Mouse (Mus musculus) embryonic fibroblast, embryonic 13.5 days (primary cell): Measurements from ENCODE around the gene Ttc28. TPM values are rescaled to one million over a fixed set of nuclear protein-coding genes. Genes with fewer than 3 reads are reported as not detected.

Experiments used
- H3K27ac ChIP-seq: 2 replicates; pipeline ENCODE4 v1.5.1; 2012; ENCODE audit warnings: low read length, control low read depth, inconsistent platforms; ENCODE audit not compliant: insufficient read depth
- H3K4me1 ChIP-seq: 2 replicates; pipeline ENCODE4 v1.6.1; 2011; ENCODE audit warnings: low read length; ENCODE audit not compliant: control insufficient read depth, insufficient read depth
- H3K4me3 ChIP-seq: 2 replicates; pipeline ENCODE4 v1.5.1; 2011; ENCODE audit warnings: mild to moderate bottlenecking, control low read depth, low read length; ENCODE audit not compliant: insufficient read depth
- CTCF ChIP-seq: IDR thresholded peaks from 2 replicates; pipeline ENCODE4 v1.5.1; 2011; ENCODE audit warnings: mild to moderate bottlenecking, control low read depth, low read length, moderate library complexity, borderline replicate concordance; ENCODE audit not compliant: insufficient read depth
- POLR2A ChIP-seq: IDR thresholded peaks from 2 replicates; pipeline ENCODE4 v1.6.1; 2011; ENCODE audit warnings: low read depth, mild to moderate bottlenecking, control low read depth, low read length, moderate library complexity
- polyA plus RNA-seq: library from polyadenylated mRNA; stranded (reverse); fragments of >200 nt; gene quantifications from 2 replicates; pipeline ENCODE4 v1.2.4, GENCODE M21; 2011; ENCODE audit warnings: low read depth; ENCODE audit not compliant: missing spikeins, insufficient read length

The Ttc28 gene
- polyA plus RNA-seq, 1 experiment, result 34.4 TPM

- no peak overlapping the region for H3K27ac ChIP-seq
- no peak for TF ChIP-seq POLR2A
- TF ChIP-seq CTCF, result no peak
- no peaks in the 10 kb centered on the region for H3K4me1 ChIP-seq
- H3K4me3 ChIP-seq, result no peak overlapping the region
Observed at GRCm38 (mm10) chr5:111133754-111134153, 254.2 kb downstream of the Ttc28 start.

GRCm38 (mm10) chr5:111137283-111137682, 257.7 kb downstream of the Ttc28 start:
- no peak for TF ChIP-seq POLR2A
- TF ChIP-seq CTCF, result no peak
- no peaks in the 10 kb centered on the region for H3K4me1 ChIP-seq
- no peak overlapping the region for H3K27ac ChIP-seq
- H3K4me3 ChIP-seq, result no peak overlapping the region

DNA sequence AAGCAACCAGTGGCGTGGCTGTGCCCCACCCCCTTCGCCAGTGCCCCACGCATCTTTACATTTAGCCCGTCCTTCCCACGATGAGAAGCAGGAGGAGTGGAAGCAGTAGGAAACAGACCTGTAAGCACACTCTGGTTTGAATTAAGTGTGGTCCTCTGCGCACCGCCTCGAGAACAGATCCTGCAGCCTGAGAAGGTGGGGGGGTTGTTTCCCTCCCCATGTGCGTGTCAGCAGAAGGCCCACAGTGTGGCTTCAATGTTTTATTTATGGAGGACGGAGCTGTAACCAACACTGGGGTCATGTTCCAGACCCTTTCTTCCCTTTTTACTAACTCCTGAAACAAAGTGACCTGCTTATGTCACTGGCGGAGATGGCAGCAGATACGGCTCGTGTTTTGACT, 258.1 kb downstream of the Ttc28 start:
- Histone ChIP-seq H3K27ac (no peak overlapping the region), H3K4me1 (no peaks in the 10 kb centered on the region), H3K4me3 (no peak overlapping the region)
- TF ChIP-seq CTCF (no peak), POLR2A (no peak)

- H3K4me3 ChIP-seq, result no peak overlapping the region
- H3K4me1 ChIP-seq, result no peaks in the 10 kb centered on the region
- no peak overlapping the region for H3K27ac ChIP-seq
- TF ChIP-seq POLR2A (no peak), CTCF (no peak)
Observed at GRCm38 (mm10) chr5:111138239-111138833, 258.7 kb downstream of the Ttc28 start.

DNA sequence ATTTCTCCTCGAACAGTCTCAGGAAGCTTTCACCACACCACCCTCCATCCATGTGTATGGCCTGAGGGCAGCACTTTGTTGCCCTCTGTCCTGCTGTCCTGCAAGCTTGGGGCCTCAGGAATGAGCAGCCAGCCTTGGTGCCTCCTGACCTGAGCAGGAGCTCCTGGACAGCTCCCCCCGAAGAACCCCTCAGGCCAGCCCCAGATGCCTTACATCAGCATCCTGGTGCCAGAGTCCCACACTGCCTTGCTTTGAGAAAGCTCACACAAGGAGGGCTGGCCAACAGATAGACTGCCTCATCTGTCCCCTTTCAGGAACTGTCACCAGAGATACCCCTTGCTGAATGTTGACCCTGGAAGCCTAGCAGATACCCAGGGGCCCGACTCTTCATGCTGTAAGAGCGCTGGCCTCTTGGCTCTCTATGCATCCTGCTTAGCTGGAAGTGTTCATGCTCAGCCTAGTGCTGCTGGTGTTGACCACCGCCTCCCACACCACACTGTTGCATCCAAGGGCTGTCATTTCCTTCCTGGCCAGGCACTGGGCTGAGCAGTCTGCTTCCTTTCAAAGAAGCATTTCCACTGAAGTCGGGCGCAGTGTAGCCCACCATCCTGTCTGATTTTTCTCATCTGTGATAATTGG, 259.4 kb downstream of the Ttc28 start:
- Histone ChIP-seq H3K4me1 (no peaks in the 10 kb centered on the region), H3K27ac (no peak overlapping the region), H3K4me3 (no peak overlapping the region)
- TF ChIP-seq POLR2A (no peak), CTCF (no peak)

- no peak overlapping the region for H3K27ac ChIP-seq
- no peak for TF ChIP-seq POLR2A
- no peak for TF ChIP-seq CTCF
- no peaks in the 10 kb centered on the region for H3K4me1 ChIP-seq
- H3K4me3 ChIP-seq, result no peak overlapping the region
Observed at GRCm38 (mm10) chr5:111139622-111140021, 260.0 kb downstream of the Ttc28 start.

- Histone ChIP-seq H3K4me1 (no peaks in the 10 kb centered on the region), H3K4me3 (no peak overlapping the region), H3K27ac (no peak overlapping the region)
- TF ChIP-seq CTCF (no peak), POLR2A (no peak)
Observed at GRCm38 (mm10) chr5:111141139-111141885, 261.7 kb downstream of the Ttc28 start.

- TF ChIP-seq CTCF, result no peak
- TF ChIP-seq POLR2A, result no peak
- H3K27ac ChIP-seq, result no peak overlapping the region
- H3K4me3 ChIP-seq, result no peak overlapping the region
- H3K4me1 ChIP-seq, result no peaks in the 10 kb centered on the region
Observed at GRCm38 (mm10) chr5:111142837-111143236, 263.2 kb downstream of the Ttc28 start.

DNA sequence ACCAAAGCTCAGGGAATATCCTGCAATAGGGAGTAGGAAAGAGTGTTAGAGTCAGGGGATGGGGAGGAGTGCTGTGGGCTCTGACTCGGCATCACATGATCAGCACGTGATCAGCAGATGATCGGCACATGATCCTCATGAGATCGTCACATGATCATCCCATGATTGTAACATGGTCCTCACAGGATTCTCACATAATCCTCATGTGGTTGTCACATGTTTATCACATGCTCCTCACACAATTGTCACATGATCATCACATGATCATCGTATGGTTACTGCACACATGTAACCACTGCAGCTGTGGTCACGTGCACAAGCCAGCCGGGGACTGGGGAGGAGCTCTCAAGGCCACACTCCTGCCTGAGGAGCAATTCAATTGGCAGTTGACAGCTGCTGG, 264.8 kb downstream of the Ttc28 start:
- Histone ChIP-seq H3K4me3 (no peak overlapping the region), H3K4me1 (no peaks in the 10 kb centered on the region), H3K27ac (no peak overlapping the region)
- TF ChIP-seq CTCF (no peak), POLR2A (no peak)

DNA sequence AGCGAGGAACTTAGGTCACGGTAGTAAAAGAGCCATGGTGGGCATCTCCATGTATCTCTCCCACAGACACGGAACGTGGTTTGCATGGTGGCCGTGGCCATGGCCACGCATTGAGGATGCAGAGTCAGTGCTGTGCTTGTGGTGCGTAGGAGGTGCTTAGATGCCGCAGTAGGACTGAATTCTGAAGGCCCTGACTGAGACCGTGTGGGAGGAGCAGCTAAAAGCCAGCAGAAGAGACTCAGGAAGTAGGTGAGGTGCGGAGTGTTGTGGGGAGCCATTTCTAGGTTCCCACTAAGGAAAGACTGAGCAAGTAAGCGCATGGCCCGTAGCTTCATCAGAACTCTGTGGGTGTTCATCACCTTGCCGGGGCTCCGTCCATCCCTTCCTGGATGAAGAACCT, 271.0 kb downstream of the Ttc28 start:
- no peak overlapping the region for H3K27ac ChIP-seq
- H3K4me1 ChIP-seq, result peaks cover 11% of the 10 kb centered on the region
- H3K4me3 ChIP-seq, result no peak overlapping the region
- no peak for TF ChIP-seq POLR2A
- TF ChIP-seq CTCF, result no peak
